Mouse (Mus musculus): ENCODE measurements around the gene Pdlim5. TPM values are rescaled to one million over a fixed set of nuclear protein-coding genes. Genes with fewer than 3 reads are reported as not detected.
A peak's percentile ranks its signal among the peaks of the same experiment; 100 is the strongest.

Pdlim5 gene
- polyA plus RNA-seq, 1 experiment: 45.2 TPM

- TF ChIP-seq POLR2A (IDR thresholded peaks at IDR 0.05; ENCODE audit: insufficient read depth, low read length) (no peak), CTCF (IDR thresholded peaks at IDR 0.05; ENCODE audit: low read depth, low read length) (no peak), EP300 (IDR thresholded peaks at IDR 0.05; ENCODE audit: insufficient read depth, low read depth, low read length) (no peak)
- Histone ChIP-seq H3K27me3 (ENCODE audit: control insufficient read depth, insufficient read depth, low read length, poor library complexity, severe bottlenecking) (no peaks in the 10 kb centered on the region), H3K27ac (ENCODE audit: insufficient read depth, low read length) (no peak overlapping the region), H3K9me3 (replicated peaks; ENCODE audit: control insufficient read depth, insufficient read depth, low read length, poor library complexity, severe bottlenecking) (no peaks in the 10 kb centered on the region), H3K36me3 (ENCODE audit: control insufficient read depth, insufficient read depth, low read length, poor library complexity, severe bottlenecking) (no peaks in the 10 kb centered on the region), H3K4me1 (ENCODE audit: control insufficient read depth, insufficient read depth, low read length) (no peaks in the 10 kb centered on the region), H3K9ac (ENCODE audit: low read depth, poor library complexity, severe bottlenecking) (no peak overlapping the region), H3K4me3 (ENCODE audit: low read depth, low read length) (no peak overlapping the region)
Observed at GRCm38 (mm10) chr3:142421470-142421869, 26.0 kb upstream of the Pdlim5 start.

GRCm38 (mm10) chr3:142417996-142418395, 22.5 kb upstream of the Pdlim5 start:
- Histone ChIP-seq H3K27me3 (ENCODE audit: control insufficient read depth, insufficient read depth, low read length, poor library complexity, severe bottlenecking) (no peaks in the 10 kb centered on the region), H3K4me3 (ENCODE audit: low read depth, low read length) (no peak overlapping the region), H3K9me3 (replicated peaks; ENCODE audit: control insufficient read depth, insufficient read depth, low read length, poor library complexity, severe bottlenecking) (no peaks in the 10 kb centered on the region), H3K27ac (ENCODE audit: insufficient read depth, low read length) (no peak overlapping the region), H3K36me3 (ENCODE audit: control insufficient read depth, insufficient read depth, low read length, poor library complexity, severe bottlenecking) (no peaks in the 10 kb centered on the region), H3K4me1 (ENCODE audit: control insufficient read depth, insufficient read depth, low read length) (no peaks in the 10 kb centered on the region), H3K9ac (ENCODE audit: low read depth, poor library complexity, severe bottlenecking) (no peak overlapping the region)
- TF ChIP-seq CTCF (IDR thresholded peaks at IDR 0.05; ENCODE audit: low read depth, low read length) (no peak), POLR2A (IDR thresholded peaks at IDR 0.05; ENCODE audit: insufficient read depth, low read length) (no peak), EP300 (IDR thresholded peaks at IDR 0.05; ENCODE audit: insufficient read depth, low read depth, low read length) (no peak)

GRCm38 (mm10) chr3:142413345-142413885, 17.9 kb upstream of the Pdlim5 start:
- Histone ChIP-seq H3K4me1 (ENCODE audit: control insufficient read depth, insufficient read depth, low read length) (no peaks in the 10 kb centered on the region), H3K9ac (ENCODE audit: low read depth, poor library complexity, severe bottlenecking) (no peak overlapping the region), H3K36me3 (ENCODE audit: control insufficient read depth, insufficient read depth, low read length, poor library complexity, severe bottlenecking) (no peaks in the 10 kb centered on the region), H3K9me3 (replicated peaks; ENCODE audit: control insufficient read depth, insufficient read depth, low read length, poor library complexity, severe bottlenecking) (no peaks in the 10 kb centered on the region), H3K27me3 (ENCODE audit: control insufficient read depth, insufficient read depth, low read length, poor library complexity, severe bottlenecking) (no peaks in the 10 kb centered on the region; the same call in 1 of the 2 replicates), H3K27ac (ENCODE audit: insufficient read depth, low read length) (no peak overlapping the region), H3K4me3 (ENCODE audit: low read depth, low read length) (no peak overlapping the region)
- TF ChIP-seq EP300 (IDR thresholded peaks at IDR 0.05; ENCODE audit: insufficient read depth, low read depth, low read length): no peak
- TF ChIP-seq CTCF (IDR thresholded peaks at IDR 0.05; ENCODE audit: low read depth, low read length): no peak
- no peak for TF ChIP-seq POLR2A (IDR thresholded peaks at IDR 0.05; ENCODE audit: insufficient read depth, low read length)

GRCm38 (mm10) chr3:142410930-142411329, 15.4 kb upstream of the Pdlim5 start:
- H3K4me1 ChIP-seq (ENCODE audit: control insufficient read depth, insufficient read depth, low read length): no peaks in the 10 kb centered on the region
- no peaks in the 10 kb centered on the region for H3K36me3 ChIP-seq (ENCODE audit: control insufficient read depth, insufficient read depth, low read length, poor library complexity, severe bottlenecking)
- no peak overlapping the region for H3K9ac ChIP-seq (ENCODE audit: low read depth, poor library complexity, severe bottlenecking)
- no peaks in the 10 kb centered on the region for H3K9me3 ChIP-seq (replicated peaks; ENCODE audit: control insufficient read depth, insufficient read depth, low read length, poor library complexity, severe bottlenecking)
- H3K27me3 ChIP-seq (ENCODE audit: control insufficient read depth, insufficient read depth, low read length, poor library complexity, severe bottlenecking): no peaks in the 10 kb centered on the region; the same call in 1 of the 2 replicates
- TF ChIP-seq EP300 (IDR thresholded peaks at IDR 0.05; ENCODE audit: insufficient read depth, low read depth, low read length): no peak
- no peak for TF ChIP-seq POLR2A (IDR thresholded peaks at IDR 0.05; ENCODE audit: insufficient read depth, low read length)
- TF ChIP-seq CTCF (IDR thresholded peaks at IDR 0.05; ENCODE audit: low read depth, low read length): no peak
- no peak overlapping the region for H3K4me3 ChIP-seq (ENCODE audit: low read depth, low read length)
- H3K27ac ChIP-seq (ENCODE audit: insufficient read depth, low read length): no peak overlapping the region

- Histone ChIP-seq H3K36me3 (ENCODE audit: control insufficient read depth, insufficient read depth, low read length, poor library complexity, severe bottlenecking) (peaks cover 6% of the 10 kb centered on the region), H3K9ac (ENCODE audit: low read depth, poor library complexity, severe bottlenecking) (peak overlapping the region; percentile 52), H3K4me1 (ENCODE audit: control insufficient read depth, insufficient read depth, low read length) (no peaks in the 10 kb centered on the region), H3K27ac (ENCODE audit: insufficient read depth, low read length) (peak overlapping the region; percentile 50), H3K9me3 (replicated peaks; ENCODE audit: control insufficient read depth, insufficient read depth, low read length, poor library complexity, severe bottlenecking) (no peaks in the 10 kb centered on the region), H3K27me3 (ENCODE audit: control insufficient read depth, insufficient read depth, low read length, poor library complexity, severe bottlenecking) (no peaks in the 10 kb centered on the region), H3K4me3 (ENCODE audit: low read depth, low read length) (peak overlapping the region; percentile 89)
- TF ChIP-seq EP300 (IDR thresholded peaks at IDR 0.05; ENCODE audit: insufficient read depth, low read depth, low read length) (no peak), CTCF (IDR thresholded peaks at IDR 0.05; ENCODE audit: low read depth, low read length) (no peak), POLR2A (IDR thresholded peaks at IDR 0.05; ENCODE audit: insufficient read depth, low read length) (no peak)
Observed at GRCm38 (mm10) chr3:142394796-142395508, 544 bp downstream of the Pdlim5 start.

GRCm38 (mm10) chr3:142394000-142394411, 1.5 kb downstream of the Pdlim5 start:
- Histone ChIP-seq H3K9me3 (replicated peaks; ENCODE audit: control insufficient read depth, insufficient read depth, low read length, poor library complexity, severe bottlenecking) (no peaks in the 10 kb centered on the region), H3K4me1 (ENCODE audit: control insufficient read depth, insufficient read depth, low read length) (no peaks in the 10 kb centered on the region), H3K9ac (ENCODE audit: low read depth, poor library complexity, severe bottlenecking) (no peak overlapping the region), H3K27me3 (ENCODE audit: control insufficient read depth, insufficient read depth, low read length, poor library complexity, severe bottlenecking) (no peaks in the 10 kb centered on the region), H3K36me3 (ENCODE audit: control insufficient read depth, insufficient read depth, low read length, poor library complexity, severe bottlenecking) (peaks cover 6% of the 10 kb centered on the region), H3K4me3 (ENCODE audit: low read depth, low read length) (no peak overlapping the region), H3K27ac (ENCODE audit: insufficient read depth, low read length) (no peak overlapping the region)
- TF ChIP-seq EP300 (IDR thresholded peaks at IDR 0.05; ENCODE audit: insufficient read depth, low read depth, low read length): no peak
- no peak for TF ChIP-seq CTCF (IDR thresholded peaks at IDR 0.05; ENCODE audit: low read depth, low read length)
- TF ChIP-seq POLR2A (IDR thresholded peaks at IDR 0.05; ENCODE audit: insufficient read depth, low read length): no peak

Measured in ES-Bruce4 (cell line).